Mouse (Mus musculus) neutrophil, adult 59 days (primary cell): ENCODE data around the gene Olfr56. TPM values are rescaled to one million over a fixed set of nuclear protein-coding genes. Genes with fewer than 3 reads are reported as not detected.

Experiments
- total RNA-seq, 2 experiments: library from RNA; stranded (reverse); gene quantifications; 1 replicate in 1 of 2; 2 replicates in 1 of 2; pipeline ENCODE4 v1.2.4; 2023

The Olfr56 gene
- total RNA-seq: not detected

DNA sequence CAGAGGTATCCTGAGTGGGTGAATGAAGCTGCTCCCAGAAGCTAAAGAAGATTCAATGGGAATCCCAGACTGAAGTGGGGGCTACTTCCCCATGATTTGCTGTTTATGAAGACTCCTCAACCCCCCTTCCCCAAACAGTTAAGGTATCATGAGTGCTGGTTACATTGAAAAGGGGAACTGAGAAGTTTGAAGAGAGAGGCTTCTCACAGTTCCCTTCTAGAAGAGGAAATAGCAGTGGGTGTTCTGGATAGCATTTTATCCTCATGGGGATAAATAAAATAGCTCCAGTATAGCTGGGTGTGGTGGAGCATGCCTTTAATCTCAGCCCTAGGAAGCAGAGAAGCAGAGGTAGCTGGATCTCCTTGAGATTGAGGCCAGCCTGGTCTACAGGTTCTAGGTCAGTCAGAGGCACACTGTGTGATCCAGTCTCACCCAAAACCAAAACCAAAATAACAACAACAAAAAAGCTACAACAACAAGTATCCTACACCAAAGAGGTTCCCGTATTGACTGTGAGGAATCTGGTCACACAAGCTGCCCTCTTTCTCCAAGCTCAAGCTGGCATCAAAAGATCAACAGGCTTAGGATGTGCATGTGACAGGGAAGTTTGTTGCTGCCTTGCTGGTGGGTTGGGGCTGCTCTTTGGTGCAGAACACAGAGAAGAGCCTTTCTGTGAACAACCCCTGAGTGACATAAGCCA, at the start of gene Olfr56:
Gene Olfr56 (plus strand): TSS at position 650 of the 700 bp plus-strand sequence.

DNA sequence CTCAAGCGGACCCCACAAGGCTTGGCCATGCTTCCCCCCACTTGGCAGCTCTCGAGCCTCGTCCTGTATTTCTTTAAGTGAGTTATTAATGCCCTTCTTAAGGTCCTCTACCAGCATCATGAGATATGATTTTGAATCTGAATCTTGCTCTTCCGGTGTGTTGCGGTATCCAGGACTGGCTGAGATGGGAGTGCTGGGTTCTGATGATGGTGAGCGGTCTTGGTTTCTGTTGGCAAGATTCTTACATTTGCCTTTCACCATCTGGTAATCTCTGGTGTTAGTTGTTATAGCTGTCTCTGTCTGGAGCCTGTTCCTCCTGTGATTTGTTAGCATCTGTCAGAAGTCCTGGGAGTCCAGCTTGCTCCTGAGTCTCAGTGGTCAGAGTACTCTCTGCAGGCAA, 32.6 kb upstream of the Olfr56 start, which contains the start of gene Psme2b:
Gene Psme2b (minus strand): TSS at position 101 of the 400 bp plus-strand sequence.

GRCm38 (mm10) chr11:48979251-48979650, 562 bp downstream of the Olfr56 start, which contains the start of gene 9930111J21Rik1:
TSS of gene 9930111J21Rik1 (minus strand) at chr11:48979398.

DNA sequence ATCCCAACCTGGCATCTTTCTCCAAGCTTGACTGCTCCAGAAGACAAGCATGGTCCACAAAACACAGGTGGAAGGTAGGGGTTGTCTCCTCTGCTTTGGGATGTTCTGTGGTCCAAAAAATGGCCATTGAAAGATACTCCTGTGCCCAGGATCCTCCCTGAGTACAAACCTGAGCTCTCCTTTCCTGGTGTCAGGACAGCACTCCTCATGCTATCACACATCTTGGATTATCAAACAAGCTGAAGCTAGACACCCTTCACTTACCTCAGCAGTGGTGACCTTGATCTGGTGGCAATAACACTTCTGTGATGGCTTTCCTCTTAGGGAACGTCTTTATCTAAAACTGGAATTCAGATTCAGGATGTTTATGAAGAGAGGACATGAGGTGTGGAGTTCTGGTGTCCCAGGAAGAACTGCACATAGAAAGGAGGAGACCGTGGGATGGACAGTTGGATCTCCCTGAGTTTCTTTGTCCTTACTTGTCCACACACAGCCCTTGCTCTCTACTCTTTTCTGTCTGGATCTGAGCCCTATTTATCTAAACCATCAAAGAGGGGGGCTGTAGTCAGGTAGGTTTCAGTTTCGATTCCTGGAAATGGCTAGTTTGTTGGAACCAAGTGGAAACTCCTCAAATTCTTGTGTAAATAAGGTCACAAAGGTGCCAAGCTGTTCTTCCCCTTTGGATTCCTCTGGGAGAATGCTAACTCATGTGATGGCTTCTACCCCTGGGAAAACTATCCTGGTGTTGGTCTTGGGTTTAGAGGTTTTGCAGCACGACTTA, 13.2 kb downstream of the Olfr56 start, which contains the start of gene Gm12185:
Gene Gm12185 (minus strand): TSS at position 487 of the 781 bp plus-strand sequence.

GRCm38 (mm10) chr11:48994018-48994417, 15.3 kb downstream of the Olfr56 start, which contains the start of gene Tgtp1:
TSS of gene Tgtp1 (minus strand) at chr11:48994172.

DNA sequence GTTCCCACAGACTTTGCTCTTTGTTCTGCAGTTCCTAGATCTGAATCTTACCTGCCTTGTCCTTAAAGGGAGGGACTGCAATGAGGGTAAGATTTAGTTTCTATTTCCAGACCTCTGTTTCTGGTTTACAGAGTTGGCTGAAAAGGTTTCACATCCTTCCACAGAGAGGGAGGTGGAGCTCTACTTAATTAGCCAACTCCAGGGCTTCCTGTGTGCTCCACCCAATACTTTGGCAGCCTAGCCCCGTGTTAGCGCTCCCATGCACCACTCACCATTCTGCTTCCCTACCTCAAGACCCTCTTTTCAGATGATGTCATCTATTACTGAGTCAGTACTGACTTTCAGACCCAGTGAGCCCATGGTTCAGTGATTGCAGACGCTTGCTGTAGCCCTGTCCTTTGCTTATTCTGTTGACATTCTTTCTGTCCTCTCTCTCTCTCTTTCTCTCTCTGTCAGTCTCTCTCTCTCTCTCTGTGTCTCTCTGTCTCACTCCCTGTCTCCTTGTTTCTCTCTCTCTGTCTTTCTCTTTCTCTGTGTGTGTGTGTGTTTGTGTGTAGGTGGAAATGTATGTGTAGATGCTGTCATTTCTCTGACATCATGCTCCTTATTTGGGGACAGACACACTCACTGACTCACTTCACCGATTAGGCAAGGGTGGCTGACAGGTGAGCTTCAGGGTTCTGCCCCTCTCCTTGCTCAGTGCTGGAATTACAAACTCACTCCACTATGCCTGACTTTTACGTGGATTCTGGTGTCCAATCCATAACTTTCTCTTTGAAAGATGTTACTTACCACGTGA, 72.6 kb downstream of the Olfr56 start, which contains the start of gene 9930111J21Rik2:
Gene 9930111J21Rik2 (minus strand): TSS at position 150 of the 799 bp plus-strand sequence.

GRCm38 (mm10) chr11:49063713-49064469, 85.2 kb downstream of the Olfr56 start, which contains the start of gene Tgtp2:
TSS of gene Tgtp2 (minus strand) at chr11:49064206.

GRCm38 (mm10) chr11:49076001-49076757, 97.5 kb downstream of the Olfr56 start, which contains the start of gene Ifi47:
TSS of gene Ifi47 (plus strand) at chr11:49076587.

DNA sequence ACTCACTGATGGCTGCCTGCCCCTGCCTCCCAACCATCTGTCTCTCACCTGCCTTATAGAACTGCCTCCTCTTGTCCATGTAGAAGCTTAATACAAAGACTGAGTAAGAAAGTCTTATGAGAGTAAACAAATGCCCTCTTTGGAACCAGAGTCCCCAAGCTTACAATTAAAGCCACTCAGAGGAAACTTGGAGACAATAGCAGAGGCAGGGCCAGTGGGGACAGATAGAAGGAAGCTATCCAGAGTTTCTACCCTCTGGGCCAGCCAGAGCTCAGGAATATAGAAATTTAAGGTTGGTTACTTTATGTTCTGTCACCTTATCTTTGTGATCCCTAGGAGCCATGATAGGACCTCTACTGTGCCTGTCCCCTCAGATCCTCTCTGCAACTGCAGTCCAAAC, 136.1 kb downstream of the Olfr56 start, which contains the start of gene Olfr1396:
Gene Olfr1396 (minus strand): TSS at position 101 of the 400 bp plus-strand sequence.

DNA sequence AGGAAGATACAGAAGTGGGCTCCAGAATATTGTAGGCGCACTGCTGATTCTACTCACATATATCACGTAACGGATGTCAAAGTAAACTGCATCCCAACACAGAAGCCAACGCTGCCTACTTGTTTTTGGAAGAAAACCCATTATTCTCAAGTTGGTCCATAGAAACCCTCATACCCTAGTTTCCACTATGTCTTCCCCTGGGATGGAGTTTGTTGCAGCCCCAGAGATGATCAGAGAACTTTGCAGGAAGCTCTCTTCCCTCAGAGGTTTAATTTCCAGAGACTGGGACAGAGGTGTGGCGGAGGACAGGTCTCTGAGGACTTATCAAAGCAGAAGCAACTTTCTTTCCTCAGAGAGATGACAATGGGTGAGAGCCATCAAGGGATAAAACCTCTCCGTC, 163.3 kb downstream of the Olfr56 start, which contains the start of gene Olfr1395:
Gene Olfr1395 (plus strand): TSS at position 301 of the 400 bp plus-strand sequence.

GRCm38 (mm10) chr11:49154077-49154476, 175.4 kb downstream of the Olfr56 start, which contains the start of gene Olfr1394:
TSS of gene Olfr1394 (plus strand) at chr11:49154377.

Other genes starting within 250 kb of the Olfr56 start
- 100 to 1,000 TPM; 508 to 567 TPM for gene Rack1, start 178.6 kb upstream of the Olfr56 start, total RNA-seq
- gene Trim41, start 161.5 kb upstream of the Olfr56 start, total RNA-seq: 10 to 100 TPM; 37.2 to 45.4 TPM
- gene Trim7, start 152.7 kb upstream of the Olfr56 start, total RNA-seq: under 1 TPM; 0.71 to 0.84 TPM
- gene Gm12184, start 152.2 kb upstream of the Olfr56 start, total RNA-seq: under 1 TPM in 1 of 2 experiments, not detected in 1; 0.38 TPM
- 10 to 100 TPM; 11.8 to 13.6 TPM for gene Irgm1, start 107.2 kb upstream of the Olfr56 start, total RNA-seq
- 1 to 10 TPM; 3.0 to 3.9 TPM for gene Gm5431, start 76.7 kb upstream of the Olfr56 start, total RNA-seq
- 10 to 100 TPM; 15.2 to 15.9 TPM for gene Psme2b, start 32.7 kb upstream of the Olfr56 start, total RNA-seq
- gene 9930111J21Rik1, start 509 bp downstream of the Olfr56 start, total RNA-seq: 10 to 100 TPM; 22.1 to 32.8 TPM
- under 1 TPM; 0.60 to 0.62 TPM for gene Gm12185, start 13.3 kb downstream of the Olfr56 start, total RNA-seq
- under 1 TPM; 0.78 to 0.99 TPM for gene Tgtp1, start 15.3 kb downstream of the Olfr56 start, total RNA-seq
- 10 to 100 TPM; 38.8 to 46.2 TPM for gene 9930111J21Rik2, start 72.4 kb downstream of the Olfr56 start, total RNA-seq
- gene Tgtp2, start 85.3 kb downstream of the Olfr56 start, total RNA-seq: 1 to 10 TPM in 1 of 2 experiments, not detected in 1; 1.3 TPM
- gene Ifi47, start 97.7 kb downstream of the Olfr56 start, total RNA-seq: 10 to 100 TPM; 14.5 to 19.7 TPM
- gene Olfr1396, start 136.0 kb downstream of the Olfr56 start, total RNA-seq: not detected
- not detected for gene Olfr1395, start 163.4 kb downstream of the Olfr56 start, total RNA-seq
- not detected for gene Olfr1394, start 175.5 kb downstream of the Olfr56 start, total RNA-seq
- 1 to 10 TPM; 1.2 to 1.6 TPM for gene Btnl9, start 208.3 kb downstream of the Olfr56 start, total RNA-seq
- 10 to 100 TPM; 49.7 to 53.6 TPM for gene Zfp62, start 224.4 kb downstream of the Olfr56 start, total RNA-seq